Mouse (Mus musculus) cerebellum, adult 9-11 months (tissue): Measurements from ENCODE around the gene Eng.

ENCODE experiments used
- DNase-seq: peaks from one replicate; pipeline ENCODE4 v3.0.0; 2022

Gene Eng

GRCm38 (mm10) chr2:32644799-32645475 is 1.5 kb upstream of the Eng start:
- no peak for DNase-seq

DNA sequence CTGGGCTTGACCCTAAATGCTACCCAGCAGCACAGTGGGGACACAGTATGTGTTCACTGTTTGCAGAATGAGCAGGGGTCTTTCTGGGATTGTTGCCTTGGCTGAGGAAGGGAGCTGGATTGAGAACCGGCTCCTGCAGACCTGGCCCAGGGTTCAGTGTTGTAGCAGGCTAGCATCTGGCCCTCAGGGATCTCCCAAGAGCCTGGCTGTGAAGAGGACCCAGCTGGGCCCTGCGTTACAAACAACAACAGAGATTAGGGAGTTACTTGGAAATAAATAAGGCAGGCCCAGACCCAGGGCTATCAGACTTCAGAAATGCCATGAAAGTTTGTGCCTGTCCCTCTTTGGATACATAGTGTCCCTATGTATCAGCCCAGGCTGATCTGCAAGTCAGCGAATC is 748 bp upstream of the Eng start:
- DNase-seq, result no peak

DNA sequence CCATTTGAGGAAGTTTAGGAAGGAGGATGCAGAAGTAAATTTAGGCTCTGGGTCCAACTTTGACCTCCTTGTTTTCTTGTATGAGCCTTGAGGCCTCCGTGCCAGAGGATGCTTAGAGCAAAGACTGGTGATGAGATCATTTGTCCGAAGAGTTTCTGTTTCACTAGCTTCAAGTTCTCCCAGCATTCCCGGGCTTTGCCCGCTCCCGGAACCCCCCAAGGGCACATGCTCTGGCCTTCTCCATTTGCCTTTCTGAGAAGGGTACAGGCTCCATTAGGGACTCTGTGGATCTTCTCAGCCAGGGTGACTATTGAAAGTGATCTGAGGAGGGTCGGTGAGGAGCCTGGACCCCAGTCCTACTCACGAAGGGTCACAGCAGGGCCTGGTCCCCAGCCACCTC is 971 bp downstream of the Eng start:
- no peak for DNase-seq

DNA sequence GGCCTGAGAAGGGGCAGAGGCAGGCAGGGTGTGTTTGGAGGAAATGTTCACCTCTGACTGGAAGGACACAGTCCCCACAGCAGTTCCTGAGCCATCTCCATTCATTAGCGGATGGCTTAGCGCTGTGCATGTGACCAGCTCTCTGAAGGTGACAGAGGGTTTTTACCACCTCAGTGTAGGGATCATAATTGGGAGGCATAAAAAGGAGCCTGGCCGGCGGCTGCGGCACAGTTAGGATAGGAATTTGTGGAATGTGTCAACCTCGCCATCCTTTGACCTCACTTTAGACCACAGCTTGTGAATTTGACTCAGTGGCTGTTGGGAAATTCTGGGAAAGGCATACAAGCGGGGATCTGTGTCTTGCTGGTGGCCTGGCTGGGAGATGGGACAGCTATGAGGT is 7.4 kb downstream of the Eng start:
- no peak for DNase-seq

GRCm38 (mm10) chr2:32654743-32655393 is 8.5 kb downstream of the Eng start:
- DNase-seq, result no peak

DNA sequence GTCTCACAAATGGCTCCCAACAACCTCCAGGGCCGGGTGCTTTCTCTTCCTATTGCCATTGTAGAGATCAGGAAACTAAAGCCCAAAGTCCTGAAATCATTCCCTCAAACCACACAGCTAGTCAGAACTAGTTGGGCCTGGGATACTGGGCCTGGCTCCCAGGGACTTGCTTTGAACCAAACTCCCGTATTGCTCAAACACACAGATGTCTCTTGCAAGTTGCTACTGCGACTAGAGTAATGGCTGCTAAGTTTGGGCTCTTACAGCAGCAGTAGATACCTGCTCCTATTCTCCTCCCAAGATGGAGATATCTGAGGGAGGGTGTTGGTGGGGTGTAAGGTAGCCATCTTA is 9.0 kb downstream of the Eng start:
- DNase-seq, result no peak

GRCm38 (mm10) chr2:32655826-32656225 is 9.4 kb downstream of the Eng start:
- DNase-seq, result no peak

DNA sequence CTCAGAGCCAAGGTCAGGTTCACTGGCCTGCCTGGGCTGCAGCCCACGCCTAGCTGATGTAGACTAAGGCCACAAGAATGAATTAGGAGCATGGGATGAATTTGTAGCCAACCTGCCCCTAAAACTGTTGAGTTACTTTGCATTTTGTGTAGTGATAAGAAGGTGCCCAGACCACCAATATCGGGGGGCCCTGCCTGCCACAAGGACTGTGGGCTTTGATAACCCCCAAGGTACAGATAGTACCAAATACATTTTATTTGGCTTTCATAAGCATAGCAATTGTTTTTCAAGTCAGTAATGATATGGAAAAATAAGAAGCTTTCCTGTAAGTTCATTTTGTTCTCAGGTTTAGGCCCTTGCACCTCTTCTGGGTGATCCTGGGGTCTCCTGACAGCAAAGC is 12.5 kb downstream of the Eng start:
- DNase-seq, result no peak

DNA sequence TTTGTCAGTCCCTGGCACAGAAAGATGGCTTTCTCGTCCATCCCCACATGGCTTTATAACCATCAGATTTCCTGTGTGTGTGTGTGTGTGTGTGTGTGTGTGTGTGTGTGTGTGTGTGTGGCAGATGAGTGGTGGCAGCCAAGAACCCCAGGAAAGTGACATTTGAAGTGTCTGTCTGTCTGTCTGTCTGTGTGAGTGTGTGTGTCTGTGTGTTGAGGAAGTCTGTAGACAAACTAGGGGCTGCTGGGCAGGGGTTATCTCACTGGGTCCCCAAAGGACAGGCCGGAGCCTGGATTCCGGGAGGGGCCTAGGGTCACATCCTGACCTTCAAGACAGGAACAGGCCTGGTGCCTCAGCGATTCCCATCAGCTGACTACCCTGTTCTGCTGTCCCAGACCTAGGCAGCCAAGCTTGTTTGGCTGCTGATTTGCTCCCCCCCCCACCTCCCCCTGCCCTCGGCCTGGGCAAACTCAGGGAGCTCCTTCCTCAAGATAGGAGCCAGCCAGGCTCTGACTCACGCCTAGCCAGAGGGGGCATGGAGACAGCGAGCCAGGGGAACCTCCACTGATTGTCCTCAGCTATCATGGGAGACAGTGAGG is 15.2 kb downstream of the Eng start:
- no peak for DNase-seq

DNA sequence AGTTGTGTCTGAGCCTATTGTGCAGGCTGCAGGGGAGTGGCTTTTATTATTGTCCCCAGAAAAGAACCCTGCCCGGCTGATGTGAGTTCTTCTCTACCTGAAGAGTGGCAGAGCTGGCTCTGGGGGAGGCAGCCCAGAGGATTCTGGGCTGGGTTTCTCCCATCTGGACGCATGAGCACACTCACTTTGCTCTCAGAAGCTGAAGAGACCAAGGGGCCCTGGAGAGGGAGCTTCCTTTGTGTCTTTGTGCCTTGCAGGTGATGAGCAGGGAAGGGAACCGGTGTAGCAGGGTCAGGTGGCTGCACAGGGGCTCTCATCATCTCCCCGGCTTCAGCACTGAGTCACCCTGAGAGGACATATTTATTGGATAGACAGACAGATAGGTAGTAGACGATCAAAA is 15.9 kb downstream of the Eng start:
- DNase-seq, result no peak

- no peak for DNase-seq
Observed at GRCm38 (mm10) chr2:32665345-32665744, 18.9 kb downstream of the Eng start.

- DNase-seq, result no peak
Observed at GRCm38 (mm10) chr2:32665853-32666252, 19.5 kb downstream of the Eng start.

- DNase-seq, result no peak
Observed at GRCm38 (mm10) chr2:32667775-32668174, 21.4 kb downstream of the Eng start.

- no peak for DNase-seq
Observed at GRCm38 (mm10) chr2:32668176-32668575, 21.8 kb downstream of the Eng start.

GRCm38 (mm10) chr2:32669876-32670275 is 23.5 kb downstream of the Eng start:
- DNase-seq, result no peak

DNA sequence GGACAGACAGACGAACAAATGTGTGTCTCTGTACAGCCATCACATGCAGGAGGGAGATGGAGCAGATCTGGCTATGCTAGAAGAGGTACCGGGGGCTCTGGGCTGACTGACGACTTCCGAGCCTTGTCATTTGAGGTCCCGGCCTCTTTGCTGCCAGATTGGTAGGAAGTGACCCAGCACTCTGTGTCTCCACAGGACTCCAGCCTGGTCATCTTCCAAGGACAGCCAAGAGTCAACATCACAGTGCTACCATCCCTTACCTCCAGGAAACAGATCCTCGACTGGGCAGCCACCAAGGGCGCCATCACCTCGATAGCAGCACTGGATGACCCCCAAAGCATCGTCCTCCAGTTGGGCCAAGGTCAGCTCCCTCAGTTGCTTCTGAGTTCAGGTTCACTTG is 24.8 kb downstream of the Eng start:
- no peak for DNase-seq

- DNase-seq, result no peak
Observed at GRCm38 (mm10) chr2:32671907-32672595, 25.7 kb downstream of the Eng start.

DNA sequence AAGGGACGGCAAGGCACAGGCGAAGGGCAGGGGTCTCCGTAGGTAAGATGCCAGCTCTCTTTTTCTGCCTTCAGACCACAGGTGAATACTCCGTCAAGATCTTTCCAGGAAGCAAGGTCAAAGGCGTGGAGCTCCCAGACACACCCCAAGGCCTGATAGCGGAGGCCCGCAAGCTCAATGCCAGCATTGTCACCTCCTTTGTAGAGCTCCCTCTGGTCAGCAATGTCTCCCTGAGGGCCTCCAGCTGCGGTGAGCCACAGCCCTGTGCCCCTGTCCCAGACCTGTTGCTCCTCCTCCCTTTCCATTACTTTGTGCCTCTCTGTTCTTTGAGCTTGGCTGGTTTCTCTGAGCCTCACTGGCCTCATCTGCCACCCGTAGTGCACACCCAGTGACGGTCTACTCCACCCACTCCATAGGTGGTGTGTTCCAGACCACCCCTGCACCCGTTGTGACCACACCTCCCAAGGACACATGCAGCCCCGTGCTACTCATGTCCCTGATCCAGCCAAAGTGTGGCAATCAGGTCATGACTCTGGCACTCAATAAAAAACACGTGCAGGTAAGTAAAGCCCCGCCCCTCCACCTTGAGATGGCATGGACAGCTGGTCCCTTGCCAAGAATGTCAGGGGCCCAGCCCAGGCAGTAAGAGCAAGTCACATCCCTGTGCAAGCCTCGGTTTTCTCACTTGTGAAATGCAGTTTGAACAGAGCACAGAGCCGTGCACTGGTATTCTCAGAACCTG is 27.0 kb downstream of the Eng start:
- DNase-seq, result no peak

DNA sequence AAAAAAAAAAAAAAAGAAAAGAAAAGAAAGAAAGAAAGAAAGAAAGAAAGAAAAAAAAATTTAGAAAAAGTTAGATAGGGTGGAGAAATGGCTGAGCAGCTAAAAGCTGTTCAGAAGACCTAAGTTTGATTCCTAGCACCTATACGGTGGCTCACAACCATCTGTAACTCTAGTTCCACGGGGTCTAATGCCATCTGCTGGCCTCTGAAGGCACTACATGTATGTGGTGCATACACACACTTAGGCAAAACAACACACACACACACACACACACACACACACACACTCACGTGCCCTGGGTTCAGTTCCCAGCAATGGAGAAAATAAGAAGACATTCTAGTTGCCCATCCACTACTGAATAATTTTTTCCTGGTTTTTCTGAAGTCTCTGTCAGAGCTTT is 30.4 kb downstream of the Eng start:
- no peak for DNase-seq

GRCm38 (mm10) chr2:32677683-32678082 is 31.3 kb downstream of the Eng start:
- no peak for DNase-seq

DNA sequence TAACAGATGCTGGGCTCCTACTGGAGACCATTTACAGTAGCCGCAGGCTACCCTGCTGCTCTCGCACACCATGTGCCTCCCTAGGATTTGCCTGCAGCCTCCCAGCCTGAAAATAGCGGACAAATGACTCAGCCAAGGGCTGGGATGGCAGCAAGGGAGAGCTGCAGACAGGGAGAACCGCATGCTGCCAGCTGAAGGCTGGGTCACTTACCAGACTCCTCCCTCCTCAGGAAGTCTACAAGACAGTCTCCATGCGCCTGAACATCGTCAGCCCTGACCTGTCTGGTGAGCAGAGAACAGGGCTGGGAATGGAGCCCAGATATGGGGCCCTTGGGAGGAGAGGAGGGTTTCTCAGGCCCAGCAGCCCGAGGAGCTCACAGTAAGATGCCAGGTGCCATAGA is 33.7 kb downstream of the Eng start:
- no peak for DNase-seq

DNA sequence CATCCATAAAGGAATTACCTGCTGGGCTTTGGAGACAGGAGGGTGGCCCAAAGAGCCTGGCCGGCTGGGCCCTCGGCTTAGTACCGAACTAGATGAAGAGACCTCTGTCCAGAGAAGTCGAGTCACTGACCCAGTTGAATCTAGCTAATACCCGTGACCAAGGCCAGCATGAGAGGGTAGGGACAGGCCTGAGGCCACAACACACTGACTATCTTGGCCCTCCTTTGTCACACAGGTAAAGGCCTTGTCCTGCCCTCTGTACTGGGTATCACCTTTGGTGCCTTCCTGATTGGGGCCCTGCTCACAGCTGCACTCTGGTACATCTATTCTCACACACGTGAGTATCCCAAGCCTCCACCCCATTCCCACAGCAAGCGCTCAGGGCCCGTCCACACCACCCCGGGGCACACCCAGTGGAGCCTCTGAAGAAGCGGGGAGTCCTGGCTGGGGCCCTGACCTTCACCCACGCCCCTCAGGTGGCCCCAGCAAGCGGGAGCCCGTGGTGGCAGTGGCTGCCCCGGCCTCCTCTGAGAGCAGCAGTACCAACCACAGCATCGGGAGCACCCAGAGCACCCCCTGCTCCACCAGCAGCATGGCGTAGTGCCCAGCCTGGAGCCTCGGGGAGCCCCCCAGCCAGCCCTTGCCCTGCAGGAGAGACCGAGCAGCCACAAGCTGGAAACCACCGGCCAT is 34.7 kb downstream of the Eng start:
- DNase-seq, result no peak

- DNase-seq, result no peak
Observed at GRCm38 (mm10) chr2:32681754-32682153, 35.4 kb downstream of the Eng start.
